8 mouse cellular contexts compared by ENCODE assay signal in genomic region chr8:124231176-124231484, GRCm38 (mm10). TPM values are rescaled to one million over a fixed set of nuclear protein-coding genes. Genes with fewer than 3 reads are reported as not detected.
A peak's percentile ranks its signal among the peaks of the same experiment; 100 is the strongest.
DNase-seq lines count a peak whose midpoint lies in the region; ATAC-seq and TF ChIP-seq lines count a peak whose summit lies in the region.

Gene Galnt2, plus strand, starts transcription at chr8:124231391.

- peak within 1 kb of the TSS; percentile 86 for H3K4me3 ChIP-seq in erythroblast, embryonic 14.5 days (replicated peaks)
- peak within 1 kb of the TSS; percentile 92 for H3K4me3 ChIP-seq in embryonic facial prominence, embryonic 10.5 days
- peak within 1 kb of the TSS; percentile 91 for H3K4me3 ChIP-seq in kidney, adult 2 months (ENCODE audit: insufficient read depth, low read depth, low read length)
- peak within 1 kb of the TSS; percentile 91 for H3K4me3 ChIP-seq in limb, embryonic 11.5 days (ENCODE audit: low read depth, low read length)
- H3K4me3 ChIP-seq in midbrain, embryonic 13.5 days (replicated peaks), result peak within 1 kb of the TSS; percentile 95

- no peaks in the 10 kb centered on the region for H3K9me3 ChIP-seq in erythroblast, embryonic 14.5 days (ENCODE audit: control insufficient read depth, low read length)
- no peaks in the 10 kb centered on the region for H3K9me3 ChIP-seq in embryonic facial prominence, embryonic 10.5 days
- H3K9me3 ChIP-seq in limb, embryonic 11.5 days (ENCODE audit: control insufficient read depth, low read length), result no peaks in the 10 kb centered on the region
- H3K9me3 ChIP-seq in midbrain, embryonic 13.5 days, result no peaks in the 10 kb centered on the region

- WGBS in embryonic facial prominence, embryonic 10.5 days, result under 1% methylated on average over 53 of the region's 53 CpGs
- 2% methylated on average over 52 of the region's 53 CpGs for WGBS in kidney, adult 2 months
- 1% methylated on average over 47 of the region's 53 CpGs for WGBS in limb, embryonic 11.5 days
- WGBS in midbrain, embryonic 13.5 days, result 0% methylated on average over 34 of the region's 53 CpGs

- peak; percentile 93 for DNase-seq in embryonic facial prominence, embryonic 10.5 days (ENCODE audit: low spot score)
- DNase-seq in heart, adult 18-20 months, result peak; percentile 90 to 92
- peak; percentile 93 for DNase-seq in kidney, adult 2 months
- DNase-seq in limb, embryonic 11.5 days (ENCODE audit: low spot score), result peak; percentile 87
- DNase-seq in spleen, adult 12 weeks (ENCODE audit: low spot score), result peak; percentile 70

- no peak for TF ChIP-seq CTCF in kidney, adult 2 months (conservative IDR thresholded peaks at IDR 0.05; ENCODE audit: insufficient read depth, insufficient read length, low read depth, low read length)

- TF ChIP-seq POLR2A in kidney, adult 2 months (IDR thresholded peaks at IDR 0.05; ENCODE audit: low read depth, low read length), result no peak

- H3K4me2 ChIP-seq in limb, embryonic 11.5 days (ENCODE audit: low read depth, severe bottlenecking), result peak within 1 kb of the TSS; percentile 98
- peak within 1 kb of the TSS; percentile 91 for H3K4me2 ChIP-seq in midbrain, embryonic 13.5 days (replicated peaks)

- peak within 1 kb of the TSS; percentile 89 for H3K9ac ChIP-seq in limb, embryonic 11.5 days (ENCODE audit: low read length)
- peak within 1 kb of the TSS; percentile 94 for H3K9ac ChIP-seq in midbrain, embryonic 13.5 days (replicated peaks)

- peaks cover 38% of the 10 kb centered on the region for H3K4me1 ChIP-seq in erythroblast, embryonic 14.5 days (ENCODE audit: control insufficient read depth)
- H3K4me1 ChIP-seq in embryonic facial prominence, embryonic 10.5 days, result peaks cover 45% of the 10 kb centered on the region
- peaks cover 12% of the 10 kb centered on the region for H3K4me1 ChIP-seq in kidney, adult 2 months (ENCODE audit: control insufficient read depth, insufficient read depth, low read length)
- peaks cover 5% of the 10 kb centered on the region; the same call in 1 of the 2 replicates for H3K4me1 ChIP-seq in limb, embryonic 11.5 days (ENCODE audit: control insufficient read depth, insufficient read depth, low read length)
- H3K4me1 ChIP-seq in midbrain, embryonic 13.5 days (replicated peaks), result peaks cover 45% of the 10 kb centered on the region

- H3K36me3 ChIP-seq in erythroblast, embryonic 14.5 days (ENCODE audit: control insufficient read depth), result no peaks in the 10 kb centered on the region; the same call in 1 of the 2 replicates
- 0 out of 2 replicates have a peak, but pooled peaks cover under 1% of the 10 kb centered on the region for H3K36me3 ChIP-seq in embryonic facial prominence, embryonic 10.5 days (replicated peaks)
- H3K36me3 ChIP-seq in kidney, adult 2 months (ENCODE audit: control insufficient read depth, insufficient read depth, low read length), result no peaks in the 10 kb centered on the region
- H3K36me3 ChIP-seq in limb, embryonic 11.5 days (ENCODE audit: control insufficient read depth, insufficient read depth, low read length), result no peaks in the 10 kb centered on the region
- H3K36me3 ChIP-seq in midbrain, embryonic 13.5 days, result no peaks in the 10 kb centered on the region

- peak within 1 kb of the TSS; percentile 91 for H3K27ac ChIP-seq in embryonic facial prominence, embryonic 10.5 days (replicated peaks)
- H3K27ac ChIP-seq in kidney, adult 2 months (ENCODE audit: insufficient read depth, low read depth, low read length), result peak within 1 kb of the TSS; percentile 33; the same call in 1 of the 2 replicates
- H3K27ac ChIP-seq in limb, embryonic 11.5 days (replicated peaks; ENCODE audit: low read depth, low read length), result 0 out of 2 replicates have a peak within 1 kb of the TSS, but pooled peaks have one; percentile 6
- H3K27ac ChIP-seq in midbrain, embryonic 13.5 days, result peak within 1 kb of the TSS; percentile 77

- H3K27me3 ChIP-seq in erythroblast, embryonic 14.5 days (ENCODE audit: control insufficient read depth), result peaks cover 36% of the 10 kb centered on the region
- H3K27me3 ChIP-seq in embryonic facial prominence, embryonic 10.5 days (replicated peaks; ENCODE audit: low read depth, poor library complexity, severe bottlenecking), result peaks cover 4% of the 10 kb centered on the region; the same call in 1 of the 2 replicates
- H3K27me3 ChIP-seq in kidney, adult 2 months (replicated peaks; ENCODE audit: control insufficient read depth, insufficient read depth, low read length), result no peaks in the 10 kb centered on the region
- no peaks in the 10 kb centered on the region for H3K27me3 ChIP-seq in limb, embryonic 11.5 days (ENCODE audit: control insufficient read depth, insufficient read depth, low read length)
- no peaks in the 10 kb centered on the region for H3K27me3 ChIP-seq in midbrain, embryonic 13.5 days

- ATAC-seq in erythroblast, adult 5-6 weeks (replicated peaks; ENCODE audit: low FRiP score, poor library complexity, severe bottlenecking), result no peak
- peak; percentile 76; the same call in 1 of the 2 replicates for ATAC-seq in limb, embryonic 11.5 days (ENCODE audit: insufficient number of reproducible peaks, low FRiP score, low TSS enrichment, low read depth)
- ATAC-seq in midbrain, embryonic 13.5 days, result peak; percentile 73

RNA-seq across cellular contexts. Expression of gene Galnt2, which starts in this region (rescaled TPM):
- 4.5 and 6.7 TPM in 2 replicates for polyA plus RNA-seq in erythroblast, embryonic 14.5 days (2012)
- total RNA-seq in erythroblast, adult 5-6 weeks (2015; ENCODE audit: low replicate concordance), result 18.2 and 26.9 TPM in 2 replicates
- 0.51 and 21.3 TPM in 2 replicates for total RNA-seq in erythroblast, adult 5-6 weeks (2017; ENCODE audit: low replicate concordance)
- polyA plus RNA-seq in embryonic facial prominence, embryonic 10.5 days (2016; fragmentation: Nextera tagmentation; extraction: Ambion mirVana), result 34.8 and 42.2 TPM in 2 replicates
- total RNA-seq in heart, adult 18-20 months (2021), result 10 to 100 TPM; 38.2 to 38.7 TPM
- polyA plus RNA-seq in kidney, adult 2 months (2012; rRNA removed), result 17.0 and 22.5 TPM in 2 replicates
- polyA plus RNA-seq in limb, embryonic 11.5 days (2014; fragmentation: Nextera tagmentation; extraction: Ambion mirVana), result 56.4 and 59.4 TPM in 2 replicates
- 47.2 and 53.5 TPM in 2 replicates for polyA plus RNA-seq in midbrain, embryonic 13.5 days (2015; fragmentation: Nextera tagmentation; extraction: Ambion mirVana)

Comparison
In these comparisons a context has a peak if more than half of its experiments do, and no peak if none do; other contexts are left out.
1. H3K27ac ChIP-seq: peak in every context shown above with its lines; median percentile 91 in embryonic facial prominence, embryonic 10.5 days; 77 in midbrain, embryonic 13.5 days; 33 in kidney, adult 2 months; 6 in limb, embryonic 11.5 days.